Mouse (Mus musculus) skeletal muscle tissue, postnatal 0 days (tissue): ENCODE measurements around the gene Myo9a. TPM values are rescaled to one million over a fixed set of nuclear protein-coding genes. Genes with fewer than 3 reads are reported as not detected.

Experiments
- polyA plus RNA-seq: library from polyadenylated mRNA; unstranded; fragments of >200 nt; fragmentation: Nextera tagmentation; extraction: Ambion mirVana; gene quantifications from 2 replicates; pipeline ENCODE4 v1.2.1, GENCODE M21; 2015

Myo9a gene
- 5.7 and 6.3 TPM in 2 replicates for polyA plus RNA-seq

DNA sequence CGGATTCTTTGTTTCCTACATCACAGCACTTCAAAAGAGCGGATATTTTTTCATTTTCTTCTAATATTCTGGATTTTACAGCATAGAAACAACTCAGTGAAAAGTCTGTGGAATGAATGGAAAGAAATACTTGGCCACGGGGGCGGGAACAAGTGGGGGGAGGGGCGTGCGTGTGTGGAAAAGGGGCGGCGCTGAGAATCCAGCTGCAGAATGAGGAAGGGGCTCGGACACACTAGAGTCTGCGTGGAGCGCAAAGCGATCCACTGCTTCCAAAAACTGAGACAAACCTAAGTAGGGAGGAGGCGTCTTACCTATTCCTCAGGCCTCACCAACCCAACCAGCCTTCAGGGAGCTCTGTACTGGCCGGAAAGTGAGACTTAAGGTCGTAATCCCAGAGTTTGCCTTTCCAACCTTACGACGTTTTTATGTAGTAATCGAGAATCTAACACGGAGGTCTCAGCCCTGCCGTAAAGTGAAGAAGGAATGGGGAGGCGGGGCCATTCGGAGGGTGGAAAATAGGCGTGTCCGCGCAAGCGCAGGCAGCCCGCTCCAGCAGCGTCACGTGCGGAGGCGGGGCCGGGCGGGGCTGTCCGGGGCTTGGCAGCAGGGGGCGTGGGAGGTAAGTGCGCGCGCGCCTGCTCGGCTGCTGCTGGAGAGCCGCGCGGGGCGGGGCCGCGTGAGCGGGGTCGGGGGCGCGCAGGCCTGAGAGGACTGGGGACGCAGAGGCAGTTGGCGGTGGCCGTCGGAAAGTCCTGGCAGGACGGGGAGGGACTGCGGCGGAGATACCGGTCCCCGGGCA, at the start of gene Myo9a, which contains the start of gene Senp8:
TSS of gene Myo9a (plus strand) at position 630 of the 799 bp plus-strand sequence.
TSS of gene Senp8 (minus strand) at position 444 of the 799 bp plus-strand sequence.

DNA sequence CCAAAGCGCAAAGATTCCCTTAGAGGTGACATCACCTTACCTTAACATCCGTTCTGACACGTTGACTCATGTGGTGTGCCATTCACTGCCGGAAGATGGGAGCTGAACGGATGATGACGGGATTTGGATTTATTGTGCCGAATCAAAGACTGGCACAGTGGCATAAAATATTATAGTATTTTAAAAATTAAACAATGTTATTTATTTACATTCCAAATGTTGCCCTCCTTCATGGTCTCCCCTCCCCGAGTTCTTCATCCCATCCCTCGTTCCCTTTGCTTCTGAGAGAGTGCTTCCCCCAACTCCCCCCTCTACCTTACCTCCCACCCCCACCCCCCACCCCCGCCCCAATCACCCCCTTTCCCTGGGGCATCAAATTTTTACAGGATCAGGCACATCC, 209.9 kb downstream of the Myo9a start, which contains the start of gene Nr2e3:
TSS of gene Nr2e3 (minus strand) at position 101 of the 400 bp plus-strand sequence.

Other genes with a start within 250 kb of the Myo9a start
- gene Hexa, start 211.4 kb upstream of the Myo9a start, polyA plus RNA-seq: 42.6 and 55.5 TPM in 2 replicates
- gene Tmem202, start 211.0 kb upstream of the Myo9a start, polyA plus RNA-seq: 0.22 and 0.60 TPM in 2 replicates
- gene Celf6, start 173.0 kb upstream of the Myo9a start, polyA plus RNA-seq: 0.04 TPM in 1 of 2 replicates, not detected in the other
- 13.4 and 14.6 TPM in 2 replicates for gene Parp6, start 133.6 kb upstream of the Myo9a start, polyA plus RNA-seq
- 1,677 and 1,779 TPM in 2 replicates for gene Pkm, start 94.5 kb upstream of the Myo9a start, polyA plus RNA-seq
- gene Gramd2, start 70.8 kb upstream of the Myo9a start, polyA plus RNA-seq: 0.36 and 0.85 TPM in 2 replicates
- gene Senp8, start 186 bp upstream of the Myo9a start, polyA plus RNA-seq: 8.8 and 9.5 TPM in 2 replicates
- 0.32 TPM in 1 of 2 replicates, not detected in the other for gene Nr2e3, start 209.8 kb downstream of the Myo9a start, polyA plus RNA-seq